Mouse (Mus musculus): ENCODE results near the gene Utf1. TPM values are rescaled to one million over a fixed set of nuclear protein-coding genes. Genes with fewer than 3 reads are reported as not detected.

The Utf1 gene
- polyA plus RNA-seq (2015; fragmentation: Nextera tagmentation; extraction: Ambion mirVana), result not detected in 2 replicates

DNA sequence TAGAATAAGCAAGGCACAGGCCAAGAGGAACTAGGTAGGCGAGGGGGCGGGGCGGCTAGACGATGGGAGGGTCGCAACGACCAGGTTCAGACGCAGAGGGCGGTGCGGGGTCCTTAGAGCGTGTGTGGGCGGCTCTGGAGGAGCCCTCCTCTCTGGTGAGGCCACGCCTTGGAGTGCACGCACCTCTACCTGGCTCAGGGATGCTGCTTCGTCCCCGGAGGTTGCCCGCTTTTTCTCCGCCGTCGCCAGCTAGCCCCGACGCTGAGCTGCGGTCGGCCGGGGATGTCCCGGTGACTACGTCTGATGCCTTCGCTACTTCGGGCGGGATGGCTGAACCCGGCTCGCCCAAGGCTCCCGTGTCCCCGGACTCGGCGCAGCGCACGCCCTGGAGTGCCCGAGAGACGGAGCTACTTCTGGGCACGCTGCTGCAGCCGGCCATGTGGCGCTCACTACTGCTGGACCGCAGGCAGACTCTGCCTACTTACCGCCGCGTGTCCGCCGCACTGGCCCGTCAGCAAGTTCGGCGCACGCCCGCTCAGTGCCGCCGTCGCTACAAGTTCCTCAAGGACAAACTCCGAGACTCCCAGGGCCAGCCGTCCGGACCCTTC, at the start of gene Utf1:
TSS of gene Utf1 (plus strand) at position 116 of the 608 bp plus-strand sequence.

GRCm38 (mm10) chr7:139894655-139895557, 48.7 kb upstream of the Utf1 start, which contains the start of gene Kndc1:
Kndc1 (plus strand) TSS chr7:139894696.

DNA sequence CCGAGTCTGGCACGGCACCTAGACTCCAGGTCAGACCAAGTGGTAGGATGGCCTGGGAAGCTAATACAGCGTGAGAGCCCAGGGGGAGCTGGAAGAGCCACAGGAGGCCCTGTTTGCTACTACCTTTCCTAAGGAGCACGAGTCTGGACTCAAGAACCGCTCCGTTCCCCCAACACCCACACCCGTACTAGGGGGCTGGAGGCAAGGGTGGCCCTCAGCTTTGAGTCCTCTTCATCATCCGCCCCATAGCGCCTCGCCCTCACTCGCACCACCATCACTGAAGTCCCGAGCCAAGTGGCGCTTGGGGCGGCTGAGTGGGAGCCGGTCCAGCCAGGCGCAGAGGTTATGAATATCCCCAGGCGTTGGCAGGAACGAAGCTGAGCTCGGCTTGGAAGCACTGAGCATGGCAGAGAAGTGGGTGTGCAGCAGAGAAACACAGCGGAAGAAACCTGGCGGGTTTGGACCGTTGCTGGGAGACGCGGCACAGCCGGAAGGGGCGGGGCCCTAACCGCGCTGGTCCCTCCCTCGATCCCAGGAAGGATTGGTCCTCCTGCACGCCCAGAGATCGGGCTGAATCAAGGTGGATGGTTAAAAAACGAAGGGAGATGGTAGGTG, 34.8 kb downstream of the Utf1 start, which contains the start of gene 6430531B16Rik:
TSS of gene 6430531B16Rik (minus strand) at position 478 of the 615 bp plus-strand sequence.

GRCm38 (mm10) chr7:139992406-139992805, 48.8 kb downstream of the Utf1 start, which contains the start of gene Adam8:
Adam8 (minus strand) TSS chr7:139992562.

MicroRNAs within 50 kb of the gene (microRNA counts, 519-probe panel; counts per million panel counts)
- microRNA mmu-miR-202-3p (40.5 counts per million), microRNA mmu-miR-202-5p (40.5 counts per million)

Small RNAs within 50 kb of the gene (microRNA-seq; reads per million reads assigned to microRNA genes)
- gene Mir202 (1.5 reads per million), gene Mir7062 (not detected), gene mmu-mir-7686 (not detected)

Other genes starting within 250 kb of the Utf1 start
- gene Adgra1, start 109.6 kb upstream of the Utf1 start, polyA plus RNA-seq (2015; fragmentation: Nextera tagmentation; extraction: Ambion mirVana), result 62.5 and 63.1 TPM in 2 replicates
- gene Kndc1, start 49.1 kb upstream of the Utf1 start, polyA plus RNA-seq (2015; fragmentation: Nextera tagmentation; extraction: Ambion mirVana), result 12.1 and 14.6 TPM in 2 replicates
- gene 6430531B16Rik, start 35.0 kb downstream of the Utf1 start, polyA plus RNA-seq (2015; fragmentation: Nextera tagmentation; extraction: Ambion mirVana), result 1.1 and 1.5 TPM in 2 replicates
- 0.85 and 0.88 TPM in 2 replicates for gene Adam8, start 48.8 kb downstream of the Utf1 start, polyA plus RNA-seq (2015; fragmentation: Nextera tagmentation; extraction: Ambion mirVana)
- gene Zfp511, start 92.6 kb downstream of the Utf1 start, polyA plus RNA-seq (2015; fragmentation: Nextera tagmentation; extraction: Ambion mirVana), result 52.0 and 54.8 TPM in 2 replicates
- 44.1 and 46.2 TPM in 2 replicates for gene Tubgcp2, start 92.9 kb downstream of the Utf1 start, polyA plus RNA-seq (2015; fragmentation: Nextera tagmentation; extraction: Ambion mirVana)
- gene Msx3, start 105.3 kb downstream of the Utf1 start, polyA plus RNA-seq (2015; fragmentation: Nextera tagmentation; extraction: Ambion mirVana), result 0.79 and 0.99 TPM in 2 replicates
- 625 and 662 TPM in 2 replicates for gene Caly, start 138.8 kb downstream of the Utf1 start, polyA plus RNA-seq (2015; fragmentation: Nextera tagmentation; extraction: Ambion mirVana)
- gene Prap1, start 149.6 kb downstream of the Utf1 start, polyA plus RNA-seq (2015; fragmentation: Nextera tagmentation; extraction: Ambion mirVana), result not detected in 2 replicates
- gene Fuom, start 158.7 kb downstream of the Utf1 start, polyA plus RNA-seq (2015; fragmentation: Nextera tagmentation; extraction: Ambion mirVana), result 64.5 and 69.4 TPM in 2 replicates
- gene Paox, start 172.0 kb downstream of the Utf1 start, polyA plus RNA-seq (2015; fragmentation: Nextera tagmentation; extraction: Ambion mirVana), result 8.7 and 11.0 TPM in 2 replicates
- 127 and 133 TPM in 2 replicates for gene Echs1, start 172.7 kb downstream of the Utf1 start, polyA plus RNA-seq (2015; fragmentation: Nextera tagmentation; extraction: Ambion mirVana)
- gene Mtg1, start 193.8 kb downstream of the Utf1 start, polyA plus RNA-seq (2015; fragmentation: Nextera tagmentation; extraction: Ambion mirVana), result 30.5 and 34.5 TPM in 2 replicates
- 31.2 and 31.7 TPM in 2 replicates for gene Sprn, start 211.1 kb downstream of the Utf1 start, polyA plus RNA-seq (2015; fragmentation: Nextera tagmentation; extraction: Ambion mirVana)
- gene Olfr522, start 221.0 kb downstream of the Utf1 start, polyA plus RNA-seq (2015; fragmentation: Nextera tagmentation; extraction: Ambion mirVana), result not detected in 2 replicates
- gene Olfr523, start 229.4 kb downstream of the Utf1 start, polyA plus RNA-seq (2015; fragmentation: Nextera tagmentation; extraction: Ambion mirVana), result not detected in 2 replicates

All from neural tube, postnatal 0 days (tissue).